Mouse (Mus musculus) liver, embryonic 15.5 days (tissue): Measurements from ENCODE around the gene Gar1. TPM values are rescaled to one million over a fixed set of nuclear protein-coding genes. Genes with fewer than 3 reads are reported as not detected.

Source experiments
- ATAC-seq: fragments of 200-750 bp; cut with Nextera tagmentation; 2 replicates; pipeline ENCODE4 v1.8.0; 2017; ENCODE audit warnings: moderate number of reproducible peaks, mild to moderate bottlenecking, moderate library complexity; ENCODE audit not compliant: insufficient read depth
- H3K27ac ChIP-seq: fragments of 300-500 bp; sonication (generic); replicated peaks from 2 replicates; pipeline ENCODE4 v1.5.1; 2015; ENCODE audit warnings: mild to moderate bottlenecking, inconsistent platforms
- H3K27me3 ChIP-seq: fragments of 300-500 bp; sonication (generic); 2 replicates; pipeline ENCODE4 v1.6.1; 2015; ENCODE audit warnings: mild to moderate bottlenecking, inconsistent platforms
- H3K36me3 ChIP-seq: fragments of 300-500 bp; sonication (generic); replicated peaks from 2 replicates; pipeline ENCODE4 v1.6.1; 2015; ENCODE audit warnings: moderate library complexity, mild to moderate bottlenecking, inconsistent platforms
- H3K4me1 ChIP-seq: fragments of 300-500 bp; sonication (generic); replicated peaks from 2 replicates; pipeline ENCODE4 v1.6.1; 2015; ENCODE audit warnings: inconsistent platforms
- H3K4me2 ChIP-seq: fragments of 300-500 bp; sonication (generic); 2 replicates; pipeline ENCODE4 v1.6.1; 2015; ENCODE audit warnings: moderate library complexity, mild to moderate bottlenecking, inconsistent platforms
- H3K4me3 ChIP-seq: fragments of 300-500 bp; sonication (generic); replicated peaks from 2 replicates; pipeline ENCODE4 v1.5.1; 2015; ENCODE audit warnings: mild to moderate bottlenecking, inconsistent platforms
- H3K9ac ChIP-seq: fragments of 300-500 bp; sonication (generic); 2 replicates; pipeline ENCODE4 v1.6.1; 2015; ENCODE audit warnings: moderate library complexity, mild to moderate bottlenecking, inconsistent platforms
- H3K9me3 ChIP-seq: fragments of 300-500 bp; sonication (generic); replicated peaks from 2 replicates; pipeline ENCODE4 v1.6.1; 2016; ENCODE audit warnings: inconsistent platforms
- WGBS: fragments of 180-500 bp; shearing (Covaris S2); methylation state at CpG from one replicate; pipeline ENCODE4 v1.1.7; 2015; ENCODE audit warnings: mixed read lengths; ENCODE audit not compliant: insufficient replicate concordance; 5-methylcytosine and 5-hydroxymethylcytosine counted together
- polyA plus RNA-seq: library from polyadenylated mRNA; unstranded; fragments of >200 nt; fragmentation: Nextera tagmentation; extraction: Ambion mirVana; gene quantifications from 2 replicates; pipeline ENCODE4 v1.2.1, GENCODE M21; 2015

The Gar1 gene
- polyA plus RNA-seq, 1 experiment from 2014 or later: 39.9 TPM

- no peak within 1 kb of the TSS for H3K9ac ChIP-seq
- no peaks in the 10 kb centered on the region for H3K36me3 ChIP-seq
- 67% methylated on average over 10 of the region's 10 CpGs for WGBS
- no peaks in the 10 kb centered on the region for H3K27me3 ChIP-seq
- H3K27ac ChIP-seq: no peak within 1 kb of the TSS
- no peak for ATAC-seq
- H3K4me3 ChIP-seq: no peak within 1 kb of the TSS
- no peaks in the 10 kb centered on the region for H3K9me3 ChIP-seq
- no peaks in the 10 kb centered on the region for H3K4me1 ChIP-seq
- H3K4me2 ChIP-seq: no peak within 1 kb of the TSS
Measured at GRCm38 (mm10) chr3:129803765-129804164, 27.4 kb downstream of the Gar1 start, which contains the start of gene Lrit3. TSS of gene Lrit3 (minus strand) at chr3:129804030.

- Histone ChIP-seq H3K36me3 (no peaks in the 10 kb centered on the region), H3K4me2 (no peak overlapping the region), H3K4me1 (no peaks in the 10 kb centered on the region), H3K9ac (no peak overlapping the region), H3K4me3 (no peak overlapping the region), H3K27ac (no peak overlapping the region), H3K27me3 (no peaks in the 10 kb centered on the region), H3K9me3 (no peaks in the 10 kb centered on the region)
- no peak for ATAC-seq
- WGBS: 57% methylated on average over 2 of the region's 2 CpGs
Measured at GRCm38 (mm10) chr3:129799011-129799410, 32.2 kb downstream of the Gar1 start.

GRCm38 (mm10) chr3:129798551-129798950, 32.6 kb downstream of the Gar1 start:
- no peaks in the 10 kb centered on the region for H3K36me3 ChIP-seq
- H3K4me2 ChIP-seq: no peak overlapping the region
- ATAC-seq: no peak
- H3K27me3 ChIP-seq: no peaks in the 10 kb centered on the region
- H3K9ac ChIP-seq: no peak overlapping the region
- WGBS: 75% methylated on average over 11 of the region's 11 CpGs
- no peaks in the 10 kb centered on the region for H3K4me1 ChIP-seq
- no peak overlapping the region for H3K4me3 ChIP-seq
- H3K27ac ChIP-seq: no peak overlapping the region
- H3K9me3 ChIP-seq: no peaks in the 10 kb centered on the region

GRCm38 (mm10) chr3:129797341-129797740, 33.9 kb downstream of the Gar1 start:
- Histone ChIP-seq H3K9me3 (no peaks in the 10 kb centered on the region), H3K36me3 (no peaks in the 10 kb centered on the region), H3K4me2 (no peak overlapping the region), H3K4me1 (no peaks in the 10 kb centered on the region), H3K9ac (no peak overlapping the region), H3K27ac (no peak overlapping the region), H3K4me3 (no peak overlapping the region), H3K27me3 (no peaks in the 10 kb centered on the region)
- ATAC-seq: no peak
- 61% methylated on average over 5 of the region's 5 CpGs for WGBS

GRCm38 (mm10) chr3:129793801-129794200, 37.4 kb downstream of the Gar1 start:
- ATAC-seq: no peak
- H3K27ac ChIP-seq: no peak overlapping the region
- no peaks in the 10 kb centered on the region for H3K4me1 ChIP-seq
- H3K4me2 ChIP-seq: no peak overlapping the region
- no peak overlapping the region for H3K4me3 ChIP-seq
- H3K9me3 ChIP-seq: no peaks in the 10 kb centered on the region
- H3K27me3 ChIP-seq: no peaks in the 10 kb centered on the region
- no peak overlapping the region for H3K9ac ChIP-seq
- no peaks in the 10 kb centered on the region for H3K36me3 ChIP-seq
- WGBS: 71% methylated on average over 5 of the region's 5 CpGs

GRCm38 (mm10) chr3:129782746-129783145, 48.5 kb downstream of the Gar1 start:
- Histone ChIP-seq H3K9me3 (no peaks in the 10 kb centered on the region), H3K36me3 (no peaks in the 10 kb centered on the region), H3K4me3 (no peak overlapping the region), H3K27ac (no peak overlapping the region), H3K27me3 (no peaks in the 10 kb centered on the region), H3K9ac (no peak overlapping the region), H3K4me2 (no peak overlapping the region), H3K4me1 (no peaks in the 10 kb centered on the region)
- ATAC-seq: no peak
- WGBS: 66% methylated on average over 3 of the region's 3 CpGs

- Histone ChIP-seq H3K9ac (no peak overlapping the region), H3K4me1 (no peaks in the 10 kb centered on the region), H3K4me3 (no peak overlapping the region), H3K27me3 (no peaks in the 10 kb centered on the region), H3K9me3 (no peaks in the 10 kb centered on the region), H3K4me2 (no peak overlapping the region), H3K36me3 (no peaks in the 10 kb centered on the region), H3K27ac (no peak overlapping the region)
- ATAC-seq: no peak
- 60% methylated on average over 10 of the region's 10 CpGs for WGBS
Measured at GRCm38 (mm10) chr3:129781435-129781834, 49.8 kb downstream of the Gar1 start.

Other genes with a start within 250 kb of the Gar1 start
- 0.33 and 0.47 TPM in 2 replicates for gene Egf, start 76.1 kb downstream of the Gar1 start, polyA plus RNA-seq
- gene Lrit3, start 27.4 kb downstream of the Gar1 start, polyA plus RNA-seq: not detected in 2 replicates
- not detected in 2 replicates for gene Rrh, start 8.8 kb downstream of the Gar1 start, polyA plus RNA-seq
- 219 and 252 TPM in 2 replicates for gene Cfi, start 4.5 kb upstream of the Gar1 start, polyA plus RNA-seq
- gene Pla2g12a, start 47.2 kb upstream of the Gar1 start, polyA plus RNA-seq: 71.4 and 77.9 TPM in 2 replicates
- 27.3 and 30.6 TPM in 2 replicates for gene Casp6, start 70.0 kb upstream of the Gar1 start, polyA plus RNA-seq
- 14.6 and 16.0 TPM in 2 replicates for gene Mcub, start 138.8 kb upstream of the Gar1 start, polyA plus RNA-seq
- gene Sec24b, start 230.2 kb upstream of the Gar1 start, polyA plus RNA-seq: 7.7 and 9.6 TPM in 2 replicates